Mouse (Mus musculus): ENCODE measurements at regions not wholly inside any gene's neighbourhood (a gene's known extent, or its start where the extent isn't known, plus 50 kb on each side); places are given as distances from the start of the nearest gene placed in this dataset.

GRCm38 (mm10) chr1:63897556-63897955 lies 128.5 kb upstream of the 4933402D24Rik start:
- no peak for TF ChIP-seq CTCF (IDR thresholded peaks at IDR 0.05; ENCODE audit: control insufficient read depth, insufficient read depth, low read length)
- TF ChIP-seq POLR2A (IDR thresholded peaks at IDR 0.05; ENCODE audit: borderline replicate concordance, control insufficient read depth, low read depth, low read length) = no peak

Data from bone marrow, adult 2 months (tissue).